10 mouse cellular contexts compared by ENCODE assay signal in genomic region chr19:46314872-46315742, GRCm38 (mm10). TPM values are rescaled to one million over a fixed set of nuclear protein-coding genes. Genes with fewer than 3 reads are reported as not detected.
DNase-seq lines count a peak whose midpoint lies in the region; ATAC-seq and TF ChIP-seq lines count a peak whose summit lies in the region.
"Had no signal": no experiment of that assay in that cellular context is flagged by ENCODE, and none has a peak within 500 bp of the region (broad histone marks: within the 10 kb centered on the region; RNA-seq: fewer than 3 reads in every experiment).

No protein-coding gene starts in this region.

- peaks cover 6% of the 10 kb centered on the region for H3K4me1 ChIP-seq in small intestine, adult 2 months (ENCODE audit: control insufficient read depth, insufficient read depth, insufficient read length, low read length)

- no peak for TF ChIP-seq POLR2A in small intestine, adult 2 months (IDR thresholded peaks at IDR 0.05; ENCODE audit: low read depth, low read length)

- no peak for ATAC-seq in frontal cortex, adult (ENCODE audit: low TSS enrichment)
- ATAC-seq in granulocyte monocyte progenitor cell, adult 5-6 weeks (replicated peaks; ENCODE audit: poor library complexity, severe bottlenecking) = peak; percentile 21; the same call in 1 of the 2 replicates
- ATAC-seq: Patski had no signal

- WGBS in small intestine, adult 2 months = 11% methylated on average over 14 of the region's 14 CpGs

- H3K4me3 ChIP-seq in small intestine, adult 2 months (ENCODE audit: low read depth, low read length) = no peak overlapping the region
- H3K4me3 ChIP-seq: embryonic facial prominence, embryonic 15.5 days had no signal

- H3K36me3 ChIP-seq in small intestine, adult 2 months (ENCODE audit: control insufficient read depth, insufficient read depth, low read length) = peaks cover 24% of the 10 kb centered on the region

- peak; percentile 2 to 5 for DNase-seq in frontal cortex, postnatal 25 days (ENCODE audit: low spot score in 2 of 2)
- peak; percentile 63 for DNase-seq in ovary, adult 18-20 months (ENCODE audit: low spot score)
- DNase-seq in ovary, postnatal 14 days (ENCODE audit: low spot score) = no peak
- DNase-seq in MN1 (ENCODE audit: low spot score) = no peak
- DNase-seq in gastrocnemius, adult 8-10 months (ENCODE audit: low spot score in 2 of 2) = no peak

- peaks cover 54% of the 10 kb centered on the region for H3K27me3 ChIP-seq in small intestine, adult 2 months (ENCODE audit: control insufficient read depth, insufficient read depth, low read length)

- H3K27ac ChIP-seq in small intestine, adult 2 months (ENCODE audit: insufficient read depth, low read depth, low read length) = 0 out of 2 replicates have a peak overlapping the region, but pooled peaks have one; percentile 28
- H3K27ac ChIP-seq: embryonic facial prominence, embryonic 15.5 days had no signal

- TF ChIP-seq CTCF in small intestine, adult 2 months (IDR thresholded peaks at IDR 0.05; ENCODE audit: extremely low read depth, insufficient read length, insufficient replicate concordance, low read depth, low read length) = no peak

RNA-seq across cellular contexts. Expression of gene Nfkb2, which starts 11.0 kb away (rescaled TPM):
- total RNA-seq in granulocyte monocyte progenitor cell, adult 5-6 weeks (2014; fragmentation: Nextera tagmentation) = 3.6 and 4.6 TPM in 2 replicates
- 4.3 and 4.7 TPM in 2 replicates for total RNA-seq in granulocyte monocyte progenitor cell, adult 5-6 weeks (2017)
- polyA plus RNA-seq in small intestine, adult 2 months (2012; rRNA removed) = 41.4 and 89.6 TPM in 2 replicates
- 10 to 100 TPM in 1 of 4 experiments, 1 to 10 TPM in 3; 8.7 to 10.5 (median 9.3) TPM for total RNA-seq in gastrocnemius, adult 8-10 months (2022)

RNA-seq across cellular contexts. Expression of gene Psd, which starts 11.8 kb away (rescaled TPM):
- not detected in 2 replicates for total RNA-seq in granulocyte monocyte progenitor cell, adult 5-6 weeks (2014; fragmentation: Nextera tagmentation)
- total RNA-seq in granulocyte monocyte progenitor cell, adult 5-6 weeks (2017) = not detected in 2 replicates
- polyA plus RNA-seq in small intestine, adult 2 months (2012; rRNA removed) = 27.0 and 30.1 TPM in 2 replicates
- total RNA-seq in gastrocnemius, adult 8-10 months (2022) = under 1 TPM in 2 of 4 experiments, not detected in 2; 0.15 to 0.19 TPM

RNA-seq across cellular contexts. Expression of gene Fbxl15, which starts 12.9 kb away (rescaled TPM):
- total RNA-seq in granulocyte monocyte progenitor cell, adult 5-6 weeks (2014; fragmentation: Nextera tagmentation) = 0.53 TPM in 1 of 2 replicates, not detected in the other
- total RNA-seq in granulocyte monocyte progenitor cell, adult 5-6 weeks (2017) = 2.4 and 3.3 TPM in 2 replicates
- polyA plus RNA-seq in small intestine, adult 2 months (2012; rRNA removed) = 37.4 and 60.4 TPM in 2 replicates
- total RNA-seq in gastrocnemius, adult 8-10 months (2022) = 1 to 10 TPM; 2.0 to 3.9 (median 3.0) TPM

RNA-seq across cellular contexts. Expression of gene Cuedc2, which starts 23.4 kb away (rescaled TPM):
- 104 and 108 TPM in 2 replicates for total RNA-seq in granulocyte monocyte progenitor cell, adult 5-6 weeks (2014; fragmentation: Nextera tagmentation)
- 158 and 161 TPM in 2 replicates for total RNA-seq in granulocyte monocyte progenitor cell, adult 5-6 weeks (2017)
- polyA plus RNA-seq in small intestine, adult 2 months (2012; rRNA removed) = 23.5 and 26.9 TPM in 2 replicates
- 10 to 100 TPM; 57.5 to 66.3 (median 64.3) TPM for total RNA-seq in gastrocnemius, adult 8-10 months (2022)

RNA-seq across cellular contexts. Expression of gene Mfsd13a, which starts 25.8 kb away (rescaled TPM):
- total RNA-seq in granulocyte monocyte progenitor cell, adult 5-6 weeks (2014; fragmentation: Nextera tagmentation) = 71.4 and 82.0 TPM in 2 replicates
- 15.7 and 18.7 TPM in 2 replicates for total RNA-seq in granulocyte monocyte progenitor cell, adult 5-6 weeks (2017)
- polyA plus RNA-seq in small intestine, adult 2 months (2012; rRNA removed) = 29.4 and 36.0 TPM in 2 replicates
- total RNA-seq in gastrocnemius, adult 8-10 months (2022) = 1 to 10 TPM; 1.1 to 2.2 (median 1.9) TPM

Comparison
In these comparisons a context has a peak if more than half of its experiments do, and no peak if none do; other contexts are left out.
1. DNase-seq: peak in frontal cortex, postnatal 25 days (2 of 2) and ovary, adult 18-20 months (single experiment); none in ovary, postnatal 14 days (single experiment), MN1 (single experiment) and gastrocnemius, adult 8-10 months (0 of 2).